Mouse (Mus musculus) ES-Bruce4 (cell line): Measurements from ENCODE around the gene Gm19668. TPM values are rescaled to one million over a fixed set of nuclear protein-coding genes. Genes with fewer than 3 reads are reported as not detected.
A peak's percentile ranks its signal among the peaks of the same experiment; 100 is the strongest.
"Not testable (repeated sequence)": the region's sequence is repeated elsewhere in the genome, so short reads cannot be mapped to it uniquely, and the experiment has no call there.

Experiments used
- H3K27ac ChIP-seq: 2 replicates; pipeline ENCODE4 v1.5.1; 2012; ENCODE audit warnings: low read length, inconsistent platforms; ENCODE audit not compliant: insufficient read depth
- H3K27me3 ChIP-seq: 2 replicates; pipeline ENCODE4 v1.6.1; 2012; ENCODE audit warnings: mild to moderate bottlenecking, low read length, inconsistent platforms; ENCODE audit not compliant: control insufficient read depth, poor library complexity, insufficient read depth, severe bottlenecking
- H3K36me3 ChIP-seq: 2 replicates; pipeline ENCODE4 v1.6.1; 2012; ENCODE audit warnings: inconsistent platforms, mild to moderate bottlenecking, low read length, moderate library complexity; ENCODE audit not compliant: control insufficient read depth, poor library complexity, insufficient read depth, severe bottlenecking
- H3K4me1 ChIP-seq: one replicate; pipeline ENCODE4 v1.8.1; 2011; ENCODE audit warnings: low read length; ENCODE audit not compliant: control insufficient read depth, insufficient read depth
- H3K4me3 ChIP-seq: 2 replicates; pipeline ENCODE4 v1.5.1; 2011; ENCODE audit warnings: low read depth, mild to moderate bottlenecking, low read length
- H3K9ac ChIP-seq: 2 replicates; pipeline ENCODE4 v1.6.1; 2012; ENCODE audit warnings: low read depth, mild to moderate bottlenecking, inconsistent platforms; ENCODE audit not compliant: poor library complexity, severe bottlenecking
- H3K9me3 ChIP-seq: replicated peaks from 2 replicates; pipeline ENCODE4 v1.6.1; 2012; ENCODE audit warnings: mild to moderate bottlenecking, low read length, inconsistent platforms; ENCODE audit not compliant: control insufficient read depth, poor library complexity, insufficient read depth, severe bottlenecking
- CTCF ChIP-seq: IDR thresholded peaks from one replicate; pipeline ENCODE4 v1.8.1; 2011; ENCODE audit warnings: low read depth, low read length
- EP300 ChIP-seq: IDR thresholded peaks from 2 replicates; pipeline ENCODE4 v1.6.1; 2011; ENCODE audit warnings: low read depth, low read length; ENCODE audit not compliant: insufficient read depth
- POLR2A ChIP-seq: IDR thresholded peaks from one replicate; pipeline ENCODE4 v1.8.1; 2011; ENCODE audit warnings: low read length; ENCODE audit not compliant: insufficient read depth
- polyA plus RNA-seq: library from polyadenylated mRNA; stranded (reverse); fragments of >200 nt; gene quantifications from 2 replicates; pipeline ENCODE4 v1.2.4, GENCODE M21; 2011; ENCODE audit warnings: low read depth; ENCODE audit not compliant: missing spikeins, insufficient read depth, insufficient read length

Gm19668 gene
- polyA plus RNA-seq, 1 experiment: not detected

DNA sequence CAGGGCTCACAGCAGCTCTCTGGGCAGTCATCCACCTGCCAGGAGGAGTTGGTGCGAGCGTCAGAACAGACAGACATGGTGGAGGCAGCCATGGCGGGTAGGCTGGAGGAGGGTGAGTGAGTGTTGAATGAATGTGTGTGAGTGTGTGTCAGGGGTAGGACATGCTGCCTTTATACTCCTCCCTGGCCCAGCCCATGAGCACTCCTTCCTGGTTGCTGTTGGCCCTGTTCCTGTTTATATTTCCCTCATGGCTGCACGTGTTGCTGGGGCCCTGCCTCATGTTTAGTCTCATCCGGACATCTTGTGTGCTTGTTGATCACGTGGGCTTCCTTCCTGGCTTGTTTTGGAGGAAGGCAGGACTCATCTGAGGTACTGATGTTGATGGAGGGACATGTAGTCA lies 28.0 kb upstream of the Gm19668 start, which contains the start of gene Krtap10-4:
Krtap10-4 (minus strand) TSS at position 145 of the 400 bp plus-strand sequence.
- TF ChIP-seq CTCF: no peak
- TF ChIP-seq EP300: no peak
- no peak for TF ChIP-seq POLR2A

DNA sequence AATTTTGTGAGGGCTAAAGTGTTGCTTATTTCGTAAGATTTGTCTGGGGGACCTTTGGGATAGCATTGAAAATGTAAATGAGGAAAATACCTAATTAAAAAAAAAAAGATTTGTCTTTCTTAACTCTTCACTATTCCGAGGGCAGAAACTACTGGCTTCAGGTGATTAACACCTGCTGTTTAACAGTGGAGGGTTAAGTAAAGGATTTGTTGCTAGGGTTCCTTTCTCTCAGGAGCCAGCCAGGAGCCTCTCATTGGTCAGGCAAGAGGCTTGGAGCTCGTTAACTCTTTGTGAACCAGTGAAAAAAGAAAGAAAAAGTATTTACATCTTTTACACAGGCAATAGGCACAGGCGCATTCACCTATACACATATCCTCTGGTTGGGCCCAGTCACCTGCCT lies 20.3 kb upstream of the Gm19668 start:
- Histone ChIP-seq H3K9me3 (no peaks in the 10 kb centered on the region), H3K36me3 (no peaks in the 10 kb centered on the region), H3K4me3 (no peak overlapping the region), H3K4me1 (no peaks in the 10 kb centered on the region), H3K27ac (no peak overlapping the region), H3K9ac (no peak overlapping the region), H3K27me3 (no peaks in the 10 kb centered on the region)
- no peak for TF ChIP-seq EP300
- TF ChIP-seq CTCF: no peak
- TF ChIP-seq POLR2A: no peak

More for the DNA sequence above, 28.0 kb upstream of the Gm19668 start, which contains the start of gene Krtap10-4:
- Histone ChIP-seq H3K27ac (no peak within 1 kb of the TSS), H3K4me1 (no peaks in the 10 kb centered on the region), H3K9me3 (no peaks in the 10 kb centered on the region), H3K9ac (no peak within 1 kb of the TSS), H3K36me3 (no peaks in the 10 kb centered on the region), H3K4me3 (no peak within 1 kb of the TSS), H3K27me3 (no peaks in the 10 kb centered on the region)

DNA sequence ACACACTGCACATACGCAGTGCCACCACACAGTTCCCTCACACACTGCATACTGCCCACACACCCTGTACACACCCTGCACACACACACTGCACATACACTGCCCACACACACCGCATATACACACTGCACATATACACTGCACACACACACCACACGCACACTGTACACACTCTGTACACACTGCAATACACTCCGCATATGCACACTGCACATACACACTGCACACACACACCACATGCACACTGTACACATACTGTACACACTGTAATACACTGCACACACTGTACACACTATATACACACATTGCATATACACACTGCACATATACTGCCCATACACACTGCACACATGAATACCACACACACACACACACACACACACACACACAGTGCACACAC lies 19.6 kb upstream of the Gm19668 start:
- no peaks in the 10 kb centered on the region for H3K36me3 ChIP-seq
- H3K9me3 ChIP-seq: no peaks in the 10 kb centered on the region
- no peaks in the 10 kb centered on the region for H3K27me3 ChIP-seq
- no peak overlapping the region for H3K4me3 ChIP-seq
- no peak for TF ChIP-seq CTCF
- TF ChIP-seq POLR2A: no peak
- TF ChIP-seq EP300: no peak
- H3K27ac ChIP-seq: no peak overlapping the region
- no peaks in the 10 kb centered on the region for H3K4me1 ChIP-seq
- H3K9ac ChIP-seq: no peak overlapping the region

DNA sequence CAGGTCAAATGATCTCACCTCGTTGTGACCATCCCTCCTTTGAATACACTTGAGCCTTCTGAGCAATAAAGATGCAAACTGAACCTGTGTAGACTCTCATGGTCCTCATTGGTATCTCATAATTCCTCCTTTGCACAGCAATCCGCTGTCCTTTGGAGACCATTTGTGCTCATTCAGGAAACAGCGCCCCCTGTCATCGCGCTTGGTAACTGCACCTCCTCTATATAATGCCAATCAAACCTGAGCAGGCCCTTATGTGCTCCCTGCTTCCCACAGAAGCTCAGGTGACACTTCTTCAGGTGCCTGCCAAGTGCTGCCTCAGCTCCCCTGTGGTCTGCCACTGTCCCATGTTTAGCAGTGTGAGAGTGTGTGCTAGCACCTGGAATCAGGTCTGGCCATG lies 16.6 kb upstream of the Gm19668 start:
- no peak for TF ChIP-seq EP300
- peak; percentile 51 for TF ChIP-seq CTCF
- Histone ChIP-seq H3K27me3 (no peaks in the 10 kb centered on the region), H3K4me3 (no peak overlapping the region), H3K27ac (no peak overlapping the region), H3K9me3 (no peaks in the 10 kb centered on the region), H3K36me3 (no peaks in the 10 kb centered on the region), H3K4me1 (no peaks in the 10 kb centered on the region), H3K9ac (no peak overlapping the region)

DNA sequence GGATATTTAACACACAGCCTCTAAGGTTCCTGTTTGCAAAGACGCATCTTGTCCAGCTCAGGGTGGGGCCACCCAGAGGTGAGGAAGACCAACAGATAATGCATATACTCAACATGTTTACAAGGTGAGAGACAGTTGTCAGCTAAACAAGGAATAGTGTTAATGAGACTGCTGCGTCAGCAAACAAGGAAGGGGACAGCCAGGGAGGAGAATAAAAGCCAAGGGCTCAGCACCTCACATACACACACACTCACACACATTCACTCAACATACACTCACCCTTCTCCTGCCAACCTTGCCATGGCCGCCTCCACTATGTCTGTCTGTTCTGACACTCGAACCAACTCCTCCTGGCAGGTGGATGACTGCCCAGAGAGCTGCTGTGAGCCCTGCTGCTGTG lies 15.4 kb upstream of the Gm19668 start, which contains the start of gene Gm2696:
Gm2696 (plus strand) TSS at position 301 of the 400 bp plus-strand sequence.
- H3K4me1 ChIP-seq: no peaks in the 10 kb centered on the region
- no peak within 1 kb of the TSS for H3K9ac ChIP-seq
- H3K9me3 ChIP-seq: peaks cover 8% of the 10 kb centered on the region
- no peak within 1 kb of the TSS for H3K4me3 ChIP-seq
- H3K36me3 ChIP-seq: no peaks in the 10 kb centered on the region
- H3K27me3 ChIP-seq: no peaks in the 10 kb centered on the region
- TF ChIP-seq EP300: no peak
- no peak for TF ChIP-seq CTCF
- TF ChIP-seq POLR2A: no peak
- no peak within 1 kb of the TSS for H3K27ac ChIP-seq

DNA sequence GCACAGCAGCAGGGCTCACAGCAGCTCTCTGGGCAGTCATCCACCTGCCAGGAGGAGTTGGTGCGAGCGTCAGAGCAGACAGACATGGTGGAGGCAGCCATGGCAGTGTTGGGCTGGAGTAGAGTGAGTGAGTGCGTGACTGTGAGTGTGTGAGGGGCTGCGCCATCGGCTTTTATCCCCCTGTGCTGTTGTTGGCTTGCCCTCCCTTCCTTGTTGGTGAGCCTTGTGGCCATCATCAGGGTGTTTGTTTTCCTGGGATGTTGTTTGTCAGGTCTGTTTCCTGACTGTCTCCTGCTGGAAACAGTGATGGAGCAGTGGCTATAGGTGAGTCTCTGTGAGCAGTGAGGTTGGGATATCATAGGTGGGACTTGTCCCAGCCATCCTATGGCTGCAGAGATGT lies 12.8 kb upstream of the Gm19668 start, which contains the start of gene Gm9507:
Gm9507 (minus strand) TSS at position 101 of the 400 bp plus-strand sequence.
- TF ChIP-seq POLR2A (no peak), EP300 (no peak), CTCF (no peak)
- peaks cover 20% of the 10 kb centered on the region for H3K9me3 ChIP-seq
- no peak within 1 kb of the TSS for H3K4me3 ChIP-seq
- H3K9ac ChIP-seq: no peak within 1 kb of the TSS
- no peak within 1 kb of the TSS for H3K27ac ChIP-seq
- no peaks in the 10 kb centered on the region for H3K27me3 ChIP-seq
- H3K36me3 ChIP-seq: no peaks in the 10 kb centered on the region
- H3K4me1 ChIP-seq: no peaks in the 10 kb centered on the region

DNA sequence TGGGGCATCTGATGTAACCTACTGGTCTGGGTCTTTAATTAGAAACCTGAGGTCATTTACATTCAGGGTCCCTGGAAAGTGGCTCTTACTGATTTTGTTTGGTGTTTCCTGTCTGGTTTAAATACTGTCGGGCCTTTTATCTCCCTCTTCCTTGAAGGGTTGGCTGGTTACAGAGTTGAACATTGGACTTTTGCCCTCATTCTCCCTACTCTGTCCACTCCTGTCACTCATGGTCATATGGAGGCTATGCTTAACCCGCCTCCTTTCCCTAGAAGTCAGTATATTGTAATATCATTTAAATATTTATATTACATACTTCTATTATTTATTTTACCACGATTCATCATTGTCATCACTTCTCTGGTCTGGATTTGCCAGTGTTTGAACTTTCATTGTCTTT lies 5.2 kb upstream of the Gm19668 start:
- no peaks in the 10 kb centered on the region for H3K4me1 ChIP-seq
- H3K27me3 ChIP-seq: no peaks in the 10 kb centered on the region
- TF ChIP-seq EP300: no peak
- no peak for TF ChIP-seq POLR2A
- no peak for TF ChIP-seq CTCF
- H3K9ac ChIP-seq: no peak overlapping the region
- H3K27ac ChIP-seq: no peak overlapping the region
- no peaks in the 10 kb centered on the region for H3K36me3 ChIP-seq
- no peak overlapping the region for H3K4me3 ChIP-seq
- peaks cover 11% of the 10 kb centered on the region for H3K9me3 ChIP-seq

DNA sequence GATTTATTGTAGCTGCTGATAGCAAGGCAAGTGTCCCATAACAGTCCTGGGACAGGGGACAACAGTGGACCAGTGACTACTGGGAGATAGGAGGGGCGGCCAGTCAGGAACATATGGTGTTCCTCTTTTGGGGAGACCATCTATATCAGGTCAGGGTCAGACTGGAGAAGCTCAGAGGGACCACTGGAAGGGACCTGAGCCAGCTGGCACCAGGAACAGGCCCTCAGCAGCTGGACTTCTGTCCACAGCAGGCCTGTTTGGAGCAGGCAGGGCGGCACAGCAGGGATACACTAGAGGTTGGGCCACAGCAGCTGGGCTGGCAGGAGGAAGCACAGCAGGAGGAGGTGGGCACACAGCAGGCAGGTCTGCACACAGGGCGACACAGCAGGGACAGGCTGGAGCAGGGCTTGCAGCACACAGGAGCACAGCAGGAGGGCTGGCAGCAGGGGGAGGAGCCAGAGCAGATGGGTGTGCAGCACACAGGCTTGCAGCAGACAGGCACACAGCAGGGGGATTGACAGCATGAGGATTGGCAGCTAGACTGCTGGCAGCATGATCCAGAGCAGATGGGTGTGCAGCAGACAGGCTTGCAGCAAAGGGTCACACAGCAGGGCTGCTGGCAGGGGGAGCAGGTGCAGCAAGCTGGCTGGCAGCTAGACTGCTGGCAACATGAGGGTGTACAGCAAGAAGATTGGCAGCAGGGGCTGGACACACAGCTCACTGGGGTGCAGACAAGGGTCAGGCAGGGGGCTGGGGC lies 591 bp downstream of the Gm19668 start:
- not testable (repeated sequence) for H3K36me3 ChIP-seq, H3K9me3 ChIP-seq, H3K4me1 ChIP-seq, H3K27ac ChIP-seq, H3K9ac ChIP-seq, H3K27me3 ChIP-seq, H3K4me3 ChIP-seq
